Mouse (Mus musculus) kidney, adult 2 months (tissue): Measurements from ENCODE around the gene Gpat2. TPM values are rescaled to one million over a fixed set of nuclear protein-coding genes. Genes with fewer than 3 reads are reported as not detected.
A peak's percentile ranks its signal among the peaks of the same experiment; 100 is the strongest.

Source experiments
- DNase-seq: peaks from one replicate; pipeline ENCODE4 v3.0.0; 2021
- H3K27ac ChIP-seq: fragments of 200-500 bp; 2 replicates; pipeline ENCODE4 v1.5.1; 2012; ENCODE audit warnings: low read depth, low read length, control low read depth, inconsistent platforms; ENCODE audit not compliant: insufficient read depth
- H3K27me3 ChIP-seq: fragments of 200-500 bp; replicated peaks from 2 replicates; pipeline ENCODE4 v1.6.1; 2012; ENCODE audit warnings: mild to moderate bottlenecking, moderate library complexity, low read length, inconsistent platforms; ENCODE audit not compliant: control insufficient read depth, insufficient read depth
- H3K36me3 ChIP-seq: fragments of 200-500 bp; 2 replicates; pipeline ENCODE4 v1.6.1; 2012; ENCODE audit warnings: mild to moderate bottlenecking, moderate library complexity, low read length, inconsistent platforms; ENCODE audit not compliant: control insufficient read depth, insufficient read depth
- H3K4me1 ChIP-seq: fragments of 200-500 bp; 2 replicates; pipeline ENCODE4 v1.6.1; 2011; ENCODE audit warnings: low read length; ENCODE audit not compliant: control insufficient read depth, insufficient read depth
- H3K4me3 ChIP-seq: fragments of 200-500 bp; 2 replicates; pipeline ENCODE4 v1.5.1; 2011; ENCODE audit warnings: mild to moderate bottlenecking, low read depth, low read length, control low read depth; ENCODE audit not compliant: insufficient read depth
- CTCF ChIP-seq: fragments of 200-500 bp; conservative IDR thresholded peaks from 2 replicates; pipeline ENCODE4 v1.5.1; 2011; ENCODE audit warnings: low read depth, mild to moderate bottlenecking, control low read depth, low read length, moderate library complexity, mixed read lengths; ENCODE audit not compliant: insufficient read depth, insufficient read length
- POLR2A ChIP-seq: fragments of 200-500 bp; IDR thresholded peaks from one replicate; pipeline ENCODE4 v1.6.1; 2011; ENCODE audit warnings: low read depth, low read length, control low read depth
- WGBS: fragments of 180-500 bp; shearing (Covaris S2); methylation state at CpG from one replicate; pipeline ENCODE4 v1.1.7; 2018; 5-methylcytosine and 5-hydroxymethylcytosine counted together
- polyA plus RNA-seq: library from polyadenylated mRNA; depleted of rRNA; stranded (reverse); fragments of >200 nt; gene quantifications from 2 replicates; pipeline ENCODE4 v1.2.3, GENCODE M21; 2012

The Gpat2 gene
- polyA plus RNA-seq, 1 experiment = 1.4 TPM

DNA sequence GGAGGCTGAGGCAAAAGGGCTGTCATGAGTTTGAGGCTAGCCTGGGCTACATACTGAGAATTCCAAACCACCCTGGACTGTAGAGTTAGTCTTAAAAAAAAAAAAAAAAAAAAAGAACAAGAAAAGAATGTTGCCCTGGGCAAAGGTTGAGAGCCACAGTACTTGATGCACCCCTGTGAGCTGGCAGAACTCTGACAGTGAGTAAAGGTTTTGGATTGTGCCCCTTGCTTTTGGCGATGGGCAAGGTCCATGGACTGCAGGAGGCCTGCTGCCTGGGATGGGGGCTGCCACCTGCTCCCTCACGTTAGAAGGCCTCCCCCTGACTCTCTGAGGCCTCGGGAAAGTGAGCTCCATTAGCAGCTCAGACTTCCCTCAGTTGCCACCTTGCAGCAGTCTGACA lies 8.3 kb upstream of the Gpat2 start:
- WGBS = 38% methylated on average over 3 of the region's 3 CpGs
- peak; percentile 93 for DNase-seq

DNA sequence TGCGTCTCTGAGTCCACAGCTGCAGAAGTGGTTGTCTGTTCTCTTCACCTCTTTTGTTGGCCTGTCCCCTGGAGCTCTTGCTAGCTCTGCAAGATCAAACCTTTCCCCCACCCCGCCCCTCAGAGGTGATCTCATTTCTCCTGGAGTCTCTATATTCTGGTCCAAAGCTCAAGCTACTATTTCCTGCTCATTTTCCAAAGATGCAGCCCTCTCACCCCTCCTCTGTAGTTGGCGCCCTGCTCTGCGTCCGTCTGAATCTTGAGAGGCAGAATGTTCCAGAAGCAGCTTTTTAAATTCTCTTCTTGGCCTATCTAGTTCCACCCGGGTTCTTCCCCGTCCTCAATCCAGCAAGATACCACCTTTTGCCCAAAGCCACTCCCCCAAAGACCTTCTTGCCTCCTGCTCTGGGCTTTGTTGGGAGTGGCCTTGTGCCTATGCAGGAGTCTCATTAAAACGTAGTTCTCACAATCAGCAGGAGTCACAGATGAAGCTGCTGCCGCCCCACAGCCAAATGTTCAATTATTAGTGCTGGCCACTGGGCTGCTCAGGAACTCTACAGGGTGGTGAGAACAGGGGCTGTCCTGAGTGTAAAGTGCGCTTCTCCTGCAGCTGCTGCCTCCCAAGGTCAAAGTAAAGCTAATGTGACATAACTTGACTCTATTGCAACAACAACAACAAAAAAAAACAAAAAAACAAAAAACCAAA lies 6.6 kb upstream of the Gpat2 start:
- H3K4me3 ChIP-seq = no peak overlapping the region
- peaks cover 15% of the 10 kb centered on the region; the same call in 1 of the 2 replicates for H3K4me1 ChIP-seq
- peak overlapping the region; percentile 97 for H3K27ac ChIP-seq
- no peaks in the 10 kb centered on the region for H3K36me3 ChIP-seq
- TF ChIP-seq CTCF = no peak
- TF ChIP-seq POLR2A = no peak
- DNase-seq = peak; percentile 76
- WGBS = 45% methylated on average over 10 of the region's 10 CpGs
- no peaks in the 10 kb centered on the region for H3K27me3 ChIP-seq

More for the DNA sequence above, 8.3 kb upstream of the Gpat2 start:
- Histone ChIP-seq H3K36me3 (no peaks in the 10 kb centered on the region), H3K27me3 (no peaks in the 10 kb centered on the region), H3K4me3 (no peak overlapping the region), H3K27ac (peak overlapping the region; percentile 97), H3K4me1 (peaks cover 15% of the 10 kb centered on the region; the same call in 1 of the 2 replicates)
- TF ChIP-seq CTCF (no peak), POLR2A (no peak)

GRCm38 (mm10) chr2:127430238-127430637 lies 5.2 kb downstream of the Gpat2 start:
- Histone ChIP-seq H3K4me1 (no peaks in the 10 kb centered on the region; the same call in 1 of the 2 replicates), H3K4me3 (no peak overlapping the region), H3K36me3 (no peaks in the 10 kb centered on the region), H3K27ac (no peak overlapping the region), H3K27me3 (no peaks in the 10 kb centered on the region)
- 11% methylated on average over 3 of the region's 3 CpGs for WGBS
- TF ChIP-seq POLR2A (no peak), CTCF (peak; percentile 83)
- peak; percentile 82 for DNase-seq

GRCm38 (mm10) chr2:127433487-127434295 lies 8.7 kb downstream of the Gpat2 start:
- DNase-seq = no peak
- H3K36me3 ChIP-seq = no peaks in the 10 kb centered on the region
- no peaks in the 10 kb centered on the region for H3K27me3 ChIP-seq
- TF ChIP-seq POLR2A (no peak), CTCF (no peak)
- no peaks in the 10 kb centered on the region; the same call in 1 of the 2 replicates for H3K4me1 ChIP-seq
- WGBS = 84% methylated on average over 9 of the region's 9 CpGs
- no peak overlapping the region for H3K4me3 ChIP-seq
- H3K27ac ChIP-seq = no peak overlapping the region

DNA sequence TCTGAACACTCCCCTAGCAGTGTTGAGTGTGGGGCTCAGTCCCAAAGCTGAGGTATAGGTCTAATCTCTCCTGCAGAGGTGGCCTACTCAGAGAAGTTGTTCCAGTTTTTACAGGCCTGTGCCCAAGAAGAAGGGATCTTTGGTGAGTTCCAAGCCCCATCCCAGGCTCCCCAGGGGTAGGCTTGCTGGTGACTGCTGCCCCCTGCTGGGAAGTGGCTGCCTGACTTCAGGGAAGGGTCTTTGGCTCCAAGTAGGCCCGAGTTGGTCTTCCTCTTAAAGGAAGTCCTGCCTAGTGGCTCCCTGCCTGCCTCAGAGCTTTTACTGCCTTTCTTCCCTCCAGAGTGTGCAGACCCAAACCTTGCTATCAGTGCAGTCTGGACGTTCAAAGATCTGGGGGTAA lies 10.1 kb downstream of the Gpat2 start:
- no peak overlapping the region for H3K4me3 ChIP-seq
- DNase-seq = peak; percentile 54
- H3K36me3 ChIP-seq = no peaks in the 10 kb centered on the region
- 33% methylated on average over 2 of the region's 2 CpGs for WGBS
- TF ChIP-seq POLR2A (no peak), CTCF (peak; percentile 68)
- no peak overlapping the region for H3K27ac ChIP-seq
- no peaks in the 10 kb centered on the region for H3K27me3 ChIP-seq
- H3K4me1 ChIP-seq = no peaks in the 10 kb centered on the region; the same call in 1 of the 2 replicates

DNA sequence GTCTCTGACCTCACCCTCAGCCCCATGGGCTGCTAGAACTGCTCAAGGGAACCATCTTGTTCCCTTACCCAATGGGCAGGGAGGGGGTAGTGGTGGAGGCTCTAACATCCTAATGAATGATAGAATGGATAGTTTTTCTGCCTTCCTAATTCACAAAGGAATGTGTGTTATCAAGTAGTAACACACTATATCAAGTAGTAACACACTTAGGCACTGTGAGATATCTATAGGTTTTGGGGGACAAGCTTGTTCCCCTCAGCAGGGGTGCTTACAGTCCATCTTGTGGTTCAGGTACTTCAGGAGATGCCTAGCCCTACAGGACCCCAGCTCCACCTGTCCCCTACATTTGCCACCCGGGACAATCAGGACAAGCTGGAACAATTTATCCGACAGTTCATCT lies 10.6 kb downstream of the Gpat2 start:
- no peak for DNase-seq
- no peaks in the 10 kb centered on the region for H3K27me3 ChIP-seq
- H3K4me1 ChIP-seq = no peaks in the 10 kb centered on the region; the same call in 1 of the 2 replicates
- no peaks in the 10 kb centered on the region for H3K36me3 ChIP-seq
- H3K4me3 ChIP-seq = no peak overlapping the region
- TF ChIP-seq CTCF = no peak
- 97% methylated on average over 2 of the region's 2 CpGs for WGBS
- H3K27ac ChIP-seq = no peak overlapping the region

- Histone ChIP-seq H3K27me3 (no peaks in the 10 kb centered on the region), H3K4me3 (no peak overlapping the region), H3K36me3 (no peaks in the 10 kb centered on the region), H3K4me1 (no peaks in the 10 kb centered on the region), H3K27ac (no peak overlapping the region)
- no peak for TF ChIP-seq POLR2A
- TF ChIP-seq CTCF = no peak
- DNase-seq = no peak
- WGBS = 75% methylated on average over 5 of the region's 5 CpGs
Measured at GRCm38 (mm10) chr2:127437697-127438096, 12.7 kb downstream of the Gpat2 start.
